Comparison of ENCODE assay signal across 8 mouse cellular contexts in the genomic region with DNA sequence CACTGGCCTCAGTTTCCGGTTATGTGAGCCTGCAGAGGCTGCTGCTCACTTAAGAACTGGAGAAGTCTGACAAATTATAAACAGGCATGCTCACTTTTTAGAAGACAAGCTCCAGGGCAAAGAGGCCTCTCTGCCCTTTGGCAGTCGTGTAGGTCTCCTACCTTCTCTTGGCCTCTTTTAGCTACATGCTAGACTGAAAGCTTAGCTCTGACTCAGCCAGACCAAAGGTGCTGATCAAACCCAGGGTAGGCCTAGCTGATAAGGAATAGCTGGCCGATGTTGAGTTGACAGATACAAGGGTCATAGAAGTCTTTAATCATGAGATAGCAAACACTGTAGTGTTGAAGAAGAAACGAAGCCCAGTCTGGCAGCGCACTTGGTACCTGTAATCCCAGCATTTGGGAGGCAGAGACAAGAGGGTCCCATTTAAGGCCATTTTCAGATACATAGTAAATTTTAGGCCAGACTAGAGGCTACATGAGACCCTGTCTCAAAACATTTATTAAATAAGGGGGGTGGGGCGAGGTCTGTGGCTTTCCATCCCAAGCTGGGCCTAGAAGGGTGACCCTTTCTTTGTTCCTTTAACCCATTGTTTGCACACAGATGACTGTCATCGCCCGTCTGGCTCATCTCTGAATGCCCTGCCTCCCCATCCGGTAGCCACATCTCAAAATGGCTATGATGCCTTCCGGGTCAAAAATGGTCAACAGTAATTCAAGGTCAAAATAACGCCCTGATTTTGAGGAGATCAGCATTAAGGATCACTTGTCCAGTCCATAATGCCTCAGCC.
DNase-seq lines count a peak whose midpoint lies in the region; ATAC-seq and TF ChIP-seq lines count a peak whose summit lies in the region.

No protein-coding gene starts in this region.

- WGBS in forebrain, embryonic 10.5 days = 68% methylated on average over 11 of the region's 11 CpGs
- 73% methylated on average over 11 of the region's 11 CpGs for WGBS in forebrain, postnatal 0 days
- 66% methylated on average over 11 of the region's 11 CpGs for WGBS in neural tube, embryonic 11.5 days
- WGBS in liver, embryonic 13.5 days (ENCODE audit: insufficient replicate concordance) = 48% methylated on average over 11 of the region's 11 CpGs
- 70% methylated on average over 11 of the region's 11 CpGs for WGBS in stomach, postnatal 0 days

- H3K4me3 ChIP-seq in forebrain, embryonic 10.5 days = no peak overlapping the region
- no peak overlapping the region for H3K4me3 ChIP-seq in forebrain, postnatal 0 days (ENCODE audit: low read depth, low read length)
- no peak overlapping the region for H3K4me3 ChIP-seq in neural tube, embryonic 11.5 days (ENCODE audit: low read depth, low read length)
- no peak overlapping the region for H3K4me3 ChIP-seq in liver, embryonic 13.5 days (replicated peaks)
- H3K4me3 ChIP-seq in stomach, postnatal 0 days (ENCODE audit: low read depth, low read length) = no peak overlapping the region

- peak overlapping the region; percentile 70 for H3K27ac ChIP-seq in forebrain, embryonic 10.5 days
- H3K27ac ChIP-seq in forebrain, postnatal 0 days (ENCODE audit: low read depth, low read length) = no peak overlapping the region
- H3K27ac ChIP-seq in neural tube, embryonic 11.5 days (ENCODE audit: low read depth, low read length) = no peak overlapping the region
- H3K27ac ChIP-seq in liver, embryonic 13.5 days = peak overlapping the region; percentile 78
- H3K27ac ChIP-seq in stomach, postnatal 0 days (replicated peaks) = peak overlapping the region; percentile 64; the same call in 1 of the 2 replicates

- ATAC-seq in forebrain, postnatal 0 days = no peak
- ATAC-seq in neural tube, embryonic 11.5 days (ENCODE audit: insufficient read depth, low FRiP score, low TSS enrichment) = no peak
- ATAC-seq in liver, embryonic 13.5 days (ENCODE audit: low read depth) = peak; percentile 86
- ATAC-seq in stomach, postnatal 0 days (ENCODE audit: low FRiP score, low TSS enrichment) = peak; percentile 46; the same call in 1 of the 2 replicates

- H3K4me1 ChIP-seq in forebrain, embryonic 10.5 days = peaks cover 98% of the 10 kb centered on the region
- 0 out of 2 replicates have a peak, but pooled peaks cover 4% of the 10 kb centered on the region for H3K4me1 ChIP-seq in forebrain, postnatal 0 days (ENCODE audit: insufficient read depth)
- peaks cover 88% of the 10 kb centered on the region for H3K4me1 ChIP-seq in neural tube, embryonic 11.5 days (ENCODE audit: control insufficient read depth, insufficient read depth, low read length)
- peaks cover 85% of the 10 kb centered on the region for H3K4me1 ChIP-seq in liver, embryonic 13.5 days (replicated peaks)
- H3K4me1 ChIP-seq in stomach, postnatal 0 days (replicated peaks; ENCODE audit: control insufficient read depth, insufficient read depth) = peaks cover 25% of the 10 kb centered on the region

- 0 out of 2 replicates have a peak, but pooled peaks cover 4% of the 10 kb centered on the region for H3K36me3 ChIP-seq in forebrain, embryonic 10.5 days (replicated peaks)
- no peaks in the 10 kb centered on the region for H3K36me3 ChIP-seq in forebrain, postnatal 0 days (ENCODE audit: insufficient read depth)
- no peaks in the 10 kb centered on the region for H3K36me3 ChIP-seq in neural tube, embryonic 11.5 days (ENCODE audit: control insufficient read depth, insufficient read depth, low read length)
- H3K36me3 ChIP-seq in liver, embryonic 13.5 days = no peaks in the 10 kb centered on the region
- H3K36me3 ChIP-seq in stomach, postnatal 0 days (ENCODE audit: control insufficient read depth, insufficient read depth, low read length) = no peaks in the 10 kb centered on the region

- no peak for TF ChIP-seq CTCF in forebrain, postnatal 0 days (IDR thresholded peaks at IDR 0.05; ENCODE audit: low read depth)
- no peak for TF ChIP-seq CTCF in stomach, postnatal 0 days (IDR thresholded peaks at IDR 0.05; ENCODE audit: low read depth)

- DNase-seq in forebrain, embryonic 10.5 days (ENCODE audit: extremely low spot score, low spot score) = no peak
- DNase-seq in forebrain, postnatal 0 days = no peak
- DNase-seq in neural tube, embryonic 11.5 days (ENCODE audit: low spot score) = no peak
- DNase-seq in neural tube, embryonic 10.5 days (ENCODE audit: extremely low spot score, low spot score) = no peak
- DNase-seq in liver, embryonic 13.5 days = peak; percentile 57
- peak; percentile 40 for DNase-seq in stomach, postnatal 0 days (ENCODE audit: low spot score)
- no peak for DNase-seq in spleen, adult 12 weeks (ENCODE audit: low spot score)
- no peak for DNase-seq in cerebellum, postnatal 36 days

- no peak overlapping the region for H3K9ac ChIP-seq in forebrain, postnatal 0 days
- H3K9ac ChIP-seq in neural tube, embryonic 11.5 days (ENCODE audit: low read length) = 0 out of 2 replicates have a peak overlapping the region, but pooled peaks have one; percentile 24
- peak overlapping the region; percentile 38 for H3K9ac ChIP-seq in liver, embryonic 13.5 days
- H3K9ac ChIP-seq in stomach, postnatal 0 days (ENCODE audit: low read length) = no peak overlapping the region

- no peak for TF ChIP-seq EP300 in stomach, postnatal 0 days (optimal IDR thresholded peaks at IDR 0.05)

- no peak overlapping the region for H3K4me2 ChIP-seq in forebrain, postnatal 0 days (ENCODE audit: low read depth)
- no peak overlapping the region for H3K4me2 ChIP-seq in neural tube, embryonic 11.5 days (ENCODE audit: low read depth)
- H3K4me2 ChIP-seq in liver, embryonic 13.5 days = peak overlapping the region; percentile 5
- H3K4me2 ChIP-seq in stomach, postnatal 0 days (replicated peaks; ENCODE audit: low read depth) = no peak overlapping the region

- H3K9me3 ChIP-seq in forebrain, embryonic 10.5 days = no peaks in the 10 kb centered on the region
- no peaks in the 10 kb centered on the region for H3K9me3 ChIP-seq in forebrain, postnatal 0 days (ENCODE audit: low read length)
- H3K9me3 ChIP-seq in neural tube, embryonic 11.5 days (ENCODE audit: control insufficient read depth, low read length) = no peaks in the 10 kb centered on the region
- H3K9me3 ChIP-seq in liver, embryonic 13.5 days (replicated peaks) = no peaks in the 10 kb centered on the region
- no peaks in the 10 kb centered on the region for H3K9me3 ChIP-seq in stomach, postnatal 0 days (ENCODE audit: control insufficient read depth, low read length)

- no peaks in the 10 kb centered on the region for H3K27me3 ChIP-seq in forebrain, embryonic 10.5 days (ENCODE audit: poor library complexity, severe bottlenecking)
- H3K27me3 ChIP-seq in forebrain, postnatal 0 days (ENCODE audit: insufficient read depth, low read length) = no peaks in the 10 kb centered on the region; the same call in 1 of the 2 replicates
- no peaks in the 10 kb centered on the region for H3K27me3 ChIP-seq in neural tube, embryonic 11.5 days (ENCODE audit: control insufficient read depth, insufficient read depth, low read length)
- H3K27me3 ChIP-seq in liver, embryonic 13.5 days = no peaks in the 10 kb centered on the region
- no peaks in the 10 kb centered on the region for H3K27me3 ChIP-seq in stomach, postnatal 0 days (ENCODE audit: control insufficient read depth, insufficient read depth, low read length)

Comparison
In these comparisons a context has a peak if more than half of its experiments do, and no peak if none do; other contexts are left out.
1. H3K27ac ChIP-seq: peak in forebrain, embryonic 10.5 days (single experiment), liver, embryonic 13.5 days (single experiment) and stomach, postnatal 0 days (single experiment); none in forebrain, postnatal 0 days (single experiment) and neural tube, embryonic 11.5 days (single experiment).
2. DNase-seq: peak in liver, embryonic 13.5 days (single experiment) and stomach, postnatal 0 days (single experiment); none in forebrain, embryonic 10.5 days (single experiment), forebrain, postnatal 0 days (single experiment), neural tube, embryonic 11.5 days (single experiment), neural tube, embryonic 10.5 days (single experiment), spleen, adult 12 weeks (single experiment) and cerebellum, postnatal 36 days (0 of 2).
3. ATAC-seq: peak in liver, embryonic 13.5 days (single experiment) and stomach, postnatal 0 days (single experiment); none in forebrain, postnatal 0 days (single experiment) and neural tube, embryonic 11.5 days (single experiment).
4. H3K9ac ChIP-seq: peak in neural tube, embryonic 11.5 days (single experiment) and liver, embryonic 13.5 days (single experiment); none in forebrain, postnatal 0 days (single experiment) and stomach, postnatal 0 days (single experiment).